Mouse (Mus musculus): ENCODE measurements around the gene Tceal7. TPM values are rescaled to one million over a fixed set of nuclear protein-coding genes. Genes with fewer than 3 reads are reported as not detected.
"Not testable (repeated sequence)": the region's sequence is repeated elsewhere in the genome, so short reads cannot be mapped to it uniquely, and the experiment has no call there.

The Tceal7 gene
- polyA plus RNA-seq, 1 experiment, result 1.6 TPM

DNA sequence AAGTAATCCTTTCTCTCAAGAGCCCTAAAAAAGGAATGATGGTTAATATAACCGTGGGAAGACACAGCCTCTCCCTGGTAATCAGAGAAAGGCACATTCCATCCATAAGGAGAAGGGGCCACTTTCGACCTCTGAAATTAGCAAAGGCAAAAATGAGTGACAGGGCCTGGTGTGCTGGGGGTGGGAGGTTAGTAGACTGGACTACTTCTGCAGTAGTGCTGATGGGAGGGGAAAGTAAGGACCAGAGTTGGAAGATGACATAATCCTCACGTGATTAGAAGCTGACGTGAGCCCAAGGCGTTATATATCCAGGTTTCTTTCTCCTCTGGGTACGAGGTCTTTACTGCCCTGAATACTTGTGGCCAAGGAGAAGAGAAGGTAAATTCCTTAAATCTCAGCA lies 9.1 kb downstream of the Tceal7 start:
- Histone ChIP-seq H3K27ac (replicated peaks; ENCODE audit: low read depth, low read length) (no peak overlapping the region), H3K4me1 (ENCODE audit: control insufficient read depth, insufficient read depth, insufficient read length, low read length) (no peaks in the 10 kb centered on the region), H3K4me3 (ENCODE audit: insufficient read depth, low read depth, low read length) (no peak overlapping the region)

- Histone ChIP-seq H3K4me3 (ENCODE audit: insufficient read depth, low read depth, low read length) (no peak overlapping the region), H3K4me1 (ENCODE audit: control insufficient read depth, insufficient read depth, insufficient read length, low read length) (no peaks in the 10 kb centered on the region), H3K27ac (replicated peaks; ENCODE audit: low read depth, low read length) (no peak overlapping the region)
Observed at GRCm38 (mm10) chrX:136227768-136228167, 13.2 kb downstream of the Tceal7 start.

GRCm38 (mm10) chrX:136238118-136238517 lies 23.5 kb downstream of the Tceal7 start:
- H3K4me3 ChIP-seq (ENCODE audit: insufficient read depth, low read depth, low read length), result no peak overlapping the region
- H3K4me1 ChIP-seq (ENCODE audit: control insufficient read depth, insufficient read depth, insufficient read length, low read length), result no peaks in the 10 kb centered on the region
- H3K27ac ChIP-seq (replicated peaks; ENCODE audit: low read depth, low read length), result no peak overlapping the region

DNA sequence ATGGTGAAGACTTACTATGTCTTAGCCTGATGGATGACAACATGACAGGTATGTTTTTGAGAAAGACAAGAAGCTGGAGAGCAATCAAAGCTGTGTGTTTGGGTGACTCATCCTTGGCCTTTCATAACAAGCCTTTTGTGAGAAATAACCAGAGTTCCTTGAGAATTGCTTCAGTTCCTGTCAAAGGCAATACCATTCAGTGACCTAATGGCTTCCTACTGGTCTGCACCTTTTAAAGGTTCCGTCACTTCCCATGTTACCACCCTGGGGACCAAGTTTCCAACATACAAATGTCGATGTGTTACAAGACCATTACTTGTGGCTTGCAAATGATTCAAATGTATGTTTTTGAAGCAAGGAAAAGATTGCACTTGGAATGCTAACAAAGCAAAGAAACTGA lies 28.6 kb downstream of the Tceal7 start:
- Histone ChIP-seq H3K4me3 (ENCODE audit: insufficient read depth, low read depth, low read length) (no peak overlapping the region), H3K27ac (replicated peaks; ENCODE audit: low read depth, low read length) (no peak overlapping the region), H3K4me1 (ENCODE audit: control insufficient read depth, insufficient read depth, insufficient read length, low read length) (no peaks in the 10 kb centered on the region)

DNA sequence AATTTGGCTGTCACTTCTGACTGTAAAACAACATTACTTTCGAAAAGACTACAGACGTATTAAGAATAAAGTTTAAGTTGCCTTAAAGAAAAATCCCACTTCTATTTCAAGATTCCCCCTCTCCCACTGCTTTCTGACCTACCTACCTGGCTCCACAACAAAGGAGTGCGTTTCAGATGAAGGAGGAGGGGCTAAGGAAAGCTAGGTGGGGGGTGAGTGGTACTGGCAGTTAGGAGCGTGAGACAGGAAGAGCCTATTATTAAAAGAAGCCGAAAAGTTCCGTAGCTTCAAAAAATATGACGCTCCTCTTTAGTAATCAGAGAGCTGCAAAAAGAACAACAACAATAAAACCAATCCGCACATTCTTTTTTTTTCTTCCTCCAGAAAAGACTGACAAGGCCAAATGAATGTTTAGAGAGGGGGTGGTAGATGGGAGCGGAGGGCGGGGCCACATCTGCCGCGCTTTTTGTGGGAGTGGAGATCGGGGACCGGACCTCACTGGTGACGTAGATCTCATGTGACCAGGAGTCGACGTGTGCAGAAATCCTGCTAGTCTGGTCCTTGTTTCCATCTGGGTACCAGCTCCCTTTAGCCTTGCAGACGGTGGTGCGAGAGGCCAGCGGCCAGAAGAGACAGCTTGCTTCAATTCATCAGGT lies 30.1 kb downstream of the Tceal7 start, which contains the start of gene Tceal9:
TSS of gene Tceal9 (plus strand) at position 506 of the 656 bp plus-strand sequence.
- H3K4me3 ChIP-seq (ENCODE audit: insufficient read depth, low read depth, low read length), result peak within 1 kb of the TSS; percentile 88
- no peaks in the 10 kb centered on the region for H3K4me1 ChIP-seq (ENCODE audit: control insufficient read depth, insufficient read depth, insufficient read length, low read length)
- no peak within 1 kb of the TSS; the same call in 1 of the 2 replicates for H3K27ac ChIP-seq (replicated peaks; ENCODE audit: low read depth, low read length)

GRCm38 (mm10) chrX:136245521-136246071 lies 31.0 kb downstream of the Tceal7 start:
- Histone ChIP-seq H3K27ac (replicated peaks; ENCODE audit: low read depth, low read length) (no peak overlapping the region; the same call in 1 of the 2 replicates), H3K4me3 (ENCODE audit: insufficient read depth, low read depth, low read length) (peak overlapping the region; percentile 88), H3K4me1 (ENCODE audit: control insufficient read depth, insufficient read depth, insufficient read length, low read length) (no peaks in the 10 kb centered on the region)

GRCm38 (mm10) chrX:136248811-136249210 lies 34.2 kb downstream of the Tceal7 start:
- Histone ChIP-seq H3K4me1 (ENCODE audit: control insufficient read depth, insufficient read depth, insufficient read length, low read length) (no peaks in the 10 kb centered on the region), H3K4me3 (ENCODE audit: insufficient read depth, low read depth, low read length) (no peak overlapping the region), H3K27ac (replicated peaks; ENCODE audit: low read depth, low read length) (no peak overlapping the region)

- Histone ChIP-seq H3K4me1 (ENCODE audit: control insufficient read depth, insufficient read depth, insufficient read length, low read length) (no peaks in the 10 kb centered on the region), H3K27ac (replicated peaks; ENCODE audit: low read depth, low read length) (no peak overlapping the region), H3K4me3 (ENCODE audit: insufficient read depth, low read depth, low read length) (no peak overlapping the region)
Observed at GRCm38 (mm10) chrX:136249671-136250070, 35.1 kb downstream of the Tceal7 start.

GRCm38 (mm10) chrX:136252023-136252729 lies 37.6 kb downstream of the Tceal7 start:
- no peak overlapping the region for H3K4me3 ChIP-seq (ENCODE audit: insufficient read depth, low read depth, low read length)
- no peak overlapping the region for H3K27ac ChIP-seq (replicated peaks; ENCODE audit: low read depth, low read length)
- no peaks in the 10 kb centered on the region for H3K4me1 ChIP-seq (ENCODE audit: control insufficient read depth, insufficient read depth, insufficient read length, low read length)

GRCm38 (mm10) chrX:136267720-136268119 lies 53.1 kb downstream of the Tceal7 start:
- Histone ChIP-seq H3K4me1 (ENCODE audit: control insufficient read depth, insufficient read depth, insufficient read length, low read length) (no peaks in the 10 kb centered on the region), H3K27ac (replicated peaks; ENCODE audit: low read depth, low read length) (no peak overlapping the region), H3K4me3 (ENCODE audit: insufficient read depth, low read depth, low read length) (no peak overlapping the region)

DNA sequence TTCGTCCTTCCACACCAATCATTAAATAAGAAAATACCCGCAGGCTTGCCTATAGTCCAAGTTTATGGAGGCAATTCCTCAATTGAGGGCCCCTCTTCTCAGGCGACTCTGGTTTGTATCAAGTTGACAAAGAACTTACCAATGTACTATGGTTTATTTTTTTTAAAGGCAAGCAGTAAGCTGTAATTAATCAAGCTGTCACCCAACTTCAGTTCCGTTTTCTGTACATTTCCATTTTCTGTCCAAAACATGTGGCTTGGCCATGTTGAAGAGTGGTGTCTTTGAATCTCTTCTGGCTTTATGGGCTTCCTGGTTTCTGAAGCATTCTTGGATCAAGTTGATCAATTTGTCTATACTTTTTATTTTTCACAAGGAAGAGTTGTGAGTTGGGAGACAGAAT lies 53.6 kb downstream of the Tceal7 start:
- Histone ChIP-seq H3K4me3 (ENCODE audit: insufficient read depth, low read depth, low read length) (no peak overlapping the region), H3K27ac (replicated peaks; ENCODE audit: low read depth, low read length) (no peak overlapping the region), H3K4me1 (ENCODE audit: control insufficient read depth, insufficient read depth, insufficient read length, low read length) (no peaks in the 10 kb centered on the region)

DNA sequence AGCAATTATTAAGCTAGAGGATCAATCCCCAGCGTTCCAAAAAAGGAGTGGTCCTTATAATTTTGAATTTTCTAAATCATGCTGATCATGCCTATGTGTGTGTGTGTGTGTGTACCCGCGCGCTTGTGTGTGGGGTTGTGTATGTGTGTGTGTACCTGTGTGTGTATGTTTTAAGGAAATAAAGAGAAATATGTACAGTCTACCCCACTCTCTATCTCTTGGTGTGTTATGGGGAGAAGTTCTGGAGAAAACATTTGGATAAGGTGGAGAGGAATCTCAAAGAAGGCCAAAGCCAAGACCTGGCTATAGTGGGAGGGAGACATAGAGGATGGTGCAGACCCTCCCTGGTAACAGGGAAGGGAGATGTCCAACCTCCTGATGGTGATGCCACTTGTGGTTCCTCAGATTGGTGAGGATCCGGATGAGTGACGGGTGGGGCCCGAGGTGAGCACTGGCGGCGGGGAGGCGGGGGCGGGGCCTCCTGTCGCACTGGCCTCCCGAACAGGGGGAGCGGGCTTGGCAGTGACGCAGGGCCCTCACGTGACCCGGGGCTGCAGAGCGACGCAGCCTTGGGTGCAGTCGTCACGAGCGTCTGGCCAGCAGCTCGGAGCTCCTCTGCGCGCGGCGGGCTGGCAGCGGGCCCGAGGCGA lies 55.3 kb downstream of the Tceal7 start, which contains the start of gene Bex3:
TSS of gene Bex3 (plus strand) at position 511 of the 650 bp plus-strand sequence.
- H3K4me3 ChIP-seq (ENCODE audit: insufficient read depth, low read depth, low read length); H3K27ac ChIP-seq (replicated peaks; ENCODE audit: low read depth, low read length); H3K4me1 ChIP-seq (ENCODE audit: control insufficient read depth, insufficient read depth, insufficient read length, low read length): not testable (repeated sequence)

DNA sequence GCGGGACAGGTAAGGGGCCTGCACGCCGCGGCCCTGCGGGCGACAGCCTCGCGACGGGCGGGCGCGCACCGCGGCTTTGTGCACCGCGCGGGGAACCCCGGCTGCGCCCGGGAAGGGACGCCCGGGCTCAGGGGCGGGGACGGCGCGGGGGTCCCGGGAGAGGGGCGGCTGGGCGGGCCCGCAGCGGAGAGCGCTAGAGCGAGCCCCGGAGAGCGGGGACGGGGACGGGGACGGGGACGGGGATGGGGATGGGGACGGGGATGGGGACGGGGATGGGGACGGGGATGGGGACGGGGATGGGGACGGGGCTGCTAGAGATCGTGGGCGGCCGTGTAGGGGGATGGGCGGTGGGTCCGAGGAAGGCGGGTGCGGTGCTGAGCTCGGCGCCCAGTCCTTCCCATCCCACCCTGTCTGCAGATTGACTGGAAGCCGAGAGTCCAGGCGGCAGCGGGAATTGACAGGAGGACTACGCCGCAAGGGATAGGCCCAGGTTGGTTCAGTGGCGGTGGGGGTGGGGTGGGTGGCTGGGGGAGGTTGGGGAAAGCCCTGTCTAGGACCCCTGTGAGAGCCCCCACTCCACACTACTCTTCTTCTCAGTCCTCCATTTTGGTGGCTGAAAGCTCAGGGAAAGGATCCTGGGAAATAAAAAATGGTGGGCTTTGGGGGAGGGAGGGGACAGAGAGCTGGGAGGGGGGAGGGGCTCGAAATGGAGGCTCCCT lies 56.0 kb downstream of the Tceal7 start:
- H3K4me1 ChIP-seq (ENCODE audit: control insufficient read depth, insufficient read depth, insufficient read length, low read length); H3K4me3 ChIP-seq (ENCODE audit: insufficient read depth, low read depth, low read length): not testable (repeated sequence)

GRCm38 (mm10) chrX:136274542-136274941 lies 60.0 kb downstream of the Tceal7 start:
- no peak overlapping the region for H3K4me3 ChIP-seq (ENCODE audit: insufficient read depth, low read depth, low read length)
- H3K4me1 ChIP-seq (ENCODE audit: control insufficient read depth, insufficient read depth, insufficient read length, low read length), result no peaks in the 10 kb centered on the region
- H3K27ac ChIP-seq (replicated peaks; ENCODE audit: low read depth, low read length), result no peak overlapping the region

More for the DNA sequence above, 56.0 kb downstream of the Tceal7 start:
- not testable (repeated sequence) for H3K27ac ChIP-seq (replicated peaks; ENCODE audit: low read depth, low read length)

- Histone ChIP-seq H3K4me1 (ENCODE audit: control insufficient read depth, insufficient read depth, insufficient read length, low read length) (no peaks in the 10 kb centered on the region), H3K4me3 (ENCODE audit: insufficient read depth, low read depth, low read length) (no peak overlapping the region), H3K27ac (replicated peaks; ENCODE audit: low read depth, low read length) (no peak overlapping the region)
Observed at GRCm38 (mm10) chrX:136275386-136275785, 60.8 kb downstream of the Tceal7 start.
